Mouse (Mus musculus) megakaryocyte, embryonic 14.5 days (primary cell): Measurements from ENCODE around the gene Cyfip1.

ENCODE experiments used
- FLI1 ChIP-seq: IDR thresholded peaks from 2 replicates; pipeline ENCODE4 v1.6.1; 2012; ENCODE audit warnings: low read length, inconsistent platforms, mixed read lengths
- GATA1 ChIP-seq: IDR thresholded peaks from 3 replicates; pipeline ENCODE4 v1.6.1; 2012; ENCODE audit warnings: mixed read lengths, low read length, inconsistent platforms, borderline replicate concordance

- no peak for TF ChIP-seq GATA1
- no peak for TF ChIP-seq FLI1
Observed at GRCm38 (mm10) chr7:55809967-55810366, 31.6 kb upstream of the Cyfip1 start.
